Mouse (Mus musculus): ENCODE measurements around the gene Lmna.

Lmna gene

GRCm38 (mm10) chr3:88543651-88544410 lies 34.1 kb upstream of the Lmna start:
- POLR2A ChIA-PET: interaction anchor here (0.5 to 69.6 kb wide), 35 partner anchors 8 to 208 kb away, joined by 3 to 2954 read pairs (median 5); partner anchors contain the start of genes Lamtor2 (in 3 of the 4), Mex3a (in 3 of the 4), Ssr2 (in 3 of the 4) and Ubqln4 (in 3 of the 4)

GRCm38 (mm10) chr3:88543174-88543573 lies 33.4 kb upstream of the Lmna start:
- POLR2A ChIA-PET: interaction anchor here in 3 of 4 experiments (0.5 to 69.6 kb wide), 8 partner anchors 8 to 112 kb away, joined by 3 to 2954 read pairs (median 8); partner anchors contain the start of genes Lamtor2 (in 2 of the 3), Mex3a (in 2 of the 3), Rab25 (in 1 of the 3) and Ssr2 (in 1 of the 3)

More at GRCm38 (mm10) chr3:88543651-88544410, 34.1 kb upstream of the Lmna start:
- CTCF ChIA-PET: interaction anchor here (0.5 to 2.6 kb wide), 51 partner anchors 9 to 572 kb away, joined by 3 to 21 read pairs (median 4); partner anchors contain the start of genes Lamtor2 (in 4 of the 4), Ubqln4 (in 3 of the 4), Arhgef2 (in 1 of the 4) and Mex3a (in 1 of the 4)

GRCm38 (mm10) chr3:88542486-88542885 lies 32.7 kb upstream of the Lmna start:
- ChIA-PET POLR2A (interaction anchor here in 3 of 4 experiments (0.5 to 69.6 kb wide), 10 partner anchors 9 to 65 kb away, joined by 3 to 2954 read pairs (median 5); partner anchors contain the start of genes Lamtor2 (in 2 of the 3), Mex3a (in 2 of the 3), Rab25 (in 1 of the 3) and Ssr2 (in 1 of the 3)), CTCF (interaction anchor here in 2 of 4 experiments (0.8 to 0.9 kb wide), 2 partner anchors 26 to 59 kb away, joined by 3 read pairs; no protein-coding TSS in a partner anchor)

More at GRCm38 (mm10) chr3:88543174-88543573, 33.4 kb upstream of the Lmna start:
- CTCF ChIA-PET: interaction anchor here in 1 of 4 experiments (0.8 to 1.7 kb wide), 3 partner anchors 39 to 59 kb away, joined by 3 to 5 read pairs (median 3); no protein-coding TSS in a partner anchor

GRCm38 (mm10) chr3:88541622-88542401 lies 32.1 kb upstream of the Lmna start:
- ChIA-PET CTCF (interaction anchor here in 1 of 4 experiments (0.9 kb wide), 1 partner anchor 26 kb away, joined by 3 read pairs; no protein-coding TSS in a partner anchor), POLR2A (interaction anchor here in 3 of 4 experiments (0.5 to 69.6 kb wide), 9 partner anchors 11 to 66 kb away, joined by 3 to 2954 read pairs (median 5); partner anchors contain the start of genes Lamtor2 (in 2 of the 3), Ubqln4 (in 2 of the 3), Mex3a (in 1 of the 3) and Rab25 (in 1 of the 3))

GRCm38 (mm10) chr3:88540085-88540484 lies 30.3 kb upstream of the Lmna start:
- POLR2A ChIA-PET: interaction anchor here (0.6 to 69.6 kb wide), 35 partner anchors 8 to 204 kb away, joined by 3 to 2954 read pairs (median 5); partner anchors contain the start of genes Lamtor2 (in 3 of the 4), Ssr2 (in 3 of the 4), Mex3a (in 2 of the 4) and Rab25 (in 2 of the 4)
- CTCF ChIA-PET: interaction anchor here (0.5 to 1.8 kb wide), 15 partner anchors 10 to 838 kb away, joined by 3 to 7 read pairs (median 3); partner anchors contain the start of gene Lamtor2 (in 1 of the 4)

- POLR2A ChIA-PET: interaction anchor here (0.6 to 69.6 kb wide), 25 partner anchors 8 to 203 kb away, joined by 3 to 2954 read pairs (median 6); partner anchors contain the start of genes Lamtor2 (in 3 of the 4), Ssr2 (in 3 of the 4), Mex3a (in 2 of the 4) and Rab25 (in 2 of the 4)
Observed at GRCm38 (mm10) chr3:88539397-88539796, 29.6 kb upstream of the Lmna start.

GRCm38 (mm10) chr3:88538271-88539145 lies 28.8 kb upstream of the Lmna start:
- ChIA-PET POLR2A (interaction anchor here in 3 of 4 experiments (0.6 to 69.6 kb wide), 12 partner anchors 7 to 566 kb away, joined by 3 to 2954 read pairs (median 4); partner anchors contain the start of genes Lamtor2 (in 2 of the 3), Mex3a (in 2 of the 3), Ubqln4 (in 2 of the 3) and Rab25 (in 1 of the 3)), CTCF (interaction anchor here (0.6 to 1.4 kb wide), 7 partner anchors 8 to 231 kb away, joined by 3 to 6 read pairs (median 3); partner anchors contain the start of gene Lamtor2 (in 1 of the 4))

More at GRCm38 (mm10) chr3:88539397-88539796, 29.6 kb upstream of the Lmna start:
- CTCF ChIA-PET: interaction anchor here in 3 of 4 experiments (0.7 to 1.8 kb wide), 6 partner anchors 13 to 213 kb away, joined by 3 to 6 read pairs (median 3); partner anchors contain the start of gene Lamtor2 (in 1 of the 3)

- CTCF ChIA-PET: interaction anchor here in 2 of 4 experiments (0.5 to 1.4 kb wide), 3 partner anchors 15 to 395 kb away, joined by 3 to 5 read pairs (median 3); partner anchors contain the start of gene Lamtor2 (in 1 of the 2)
- POLR2A ChIA-PET: interaction anchor here in 3 of 4 experiments (0.7 to 69.6 kb wide), 9 partner anchors 13 to 94 kb away, joined by 3 to 2954 read pairs (median 4); partner anchors contain the start of genes Lamtor2 (in 3 of the 3), Ubqln4 (in 2 of the 3), Rab25 (in 1 of the 3) and Ssr2 (in 1 of the 3)
Observed at GRCm38 (mm10) chr3:88537146-88537545, 27.4 kb upstream of the Lmna start.

- ChIA-PET CTCF (interaction anchor here in 1 of 4 experiments (0.5 to 1.0 kb wide), 3 partner anchors 71 to 396 kb away, joined by 3 to 5 read pairs (median 3); no protein-coding TSS in a partner anchor), POLR2A (interaction anchor here in 3 of 4 experiments (0.7 to 69.6 kb wide), 11 partner anchors 8 to 126 kb away, joined by 3 to 2954 read pairs (median 4); partner anchors contain the start of genes Lamtor2 (in 2 of the 3), Rab25 (in 2 of the 3), Ubqln4 (in 2 of the 3) and Pmf1 (in 1 of the 3))
Observed at GRCm38 (mm10) chr3:88536103-88536930, 26.6 kb upstream of the Lmna start.

- CTCF ChIA-PET: interaction anchor here in 1 of 4 experiments (0.6 to 1.0 kb wide), 2 partner anchors 72 to 299 kb away, joined by 3 read pairs; no protein-coding TSS in a partner anchor
Observed at GRCm38 (mm10) chr3:88535527-88535926, 25.8 kb upstream of the Lmna start.

GRCm38 (mm10) chr3:88535005-88535404 lies 25.2 kb upstream of the Lmna start:
- ChIA-PET CTCF (interaction anchor here in 1 of 4 experiments (1.0 kb wide), 1 partner anchor 73 kb away, joined by 3 read pairs; no protein-coding TSS in a partner anchor), POLR2A (interaction anchor here in 2 of 4 experiments (1.0 to 69.6 kb wide), 9 partner anchors 10 to 125 kb away, joined by 3 to 2954 read pairs (median 7); partner anchors contain the start of genes Rab25 (in 2 of the 2), Lamtor2 (in 1 of the 2), Pmf1 (in 1 of the 2) and Ssr2 (in 1 of the 2))

More at GRCm38 (mm10) chr3:88535527-88535926, 25.8 kb upstream of the Lmna start:
- POLR2A ChIA-PET: interaction anchor here in 3 of 4 experiments (0.6 to 69.6 kb wide), 10 partner anchors 9 to 125 kb away, joined by 3 to 2954 read pairs (median 4); partner anchors contain the start of genes Rab25 (in 2 of the 3), Lamtor2 (in 1 of the 3), Pmf1 (in 1 of the 3) and Ssr2 (in 1 of the 3)

- ChIA-PET CTCF (interaction anchor here in 3 of 4 experiments (0.6 to 1.8 kb wide), 8 partner anchors 11 to 87 kb away, joined by 3 to 9 read pairs (median 4); partner anchors contain the start of gene Lmna (in 1 of the 3)), POLR2A (interaction anchor here (0.5 to 69.6 kb wide), 32 partner anchors 10 to 239 kb away, joined by 3 to 2954 read pairs (median 5); partner anchors contain the start of genes Lamtor2 (in 3 of the 4), Ssr2 (in 3 of the 4), Ubqln4 (in 3 of the 4) and Rab25 (in 2 of the 4))
Observed at GRCm38 (mm10) chr3:88533706-88534105, 23.9 kb upstream of the Lmna start.

- CTCF ChIA-PET: interaction anchor here in 3 of 4 experiments (0.7 to 3.8 kb wide), 12 partner anchors 9 to 87 kb away, joined by 3 to 18 read pairs (median 3); partner anchors contain the start of gene Lmna (in 1 of the 3)
- POLR2A ChIA-PET: interaction anchor here (0.5 to 69.6 kb wide), 42 partner anchors 11 to 239 kb away, joined by 3 to 2954 read pairs (median 4); partner anchors contain the start of genes Ubqln4 (in 4 of the 4), Lamtor2 (in 3 of the 4), Rab25 (in 3 of the 4) and Ssr2 (in 3 of the 4)
Observed at GRCm38 (mm10) chr3:88532689-88533511, 23.1 kb upstream of the Lmna start.

Measured in embryonic stem cell, embryonic (primary cell).